Mouse (Mus musculus) neural tube, embryonic 13.5 days (tissue): ENCODE measurements around the gene Tex14. TPM values are rescaled to one million over a fixed set of nuclear protein-coding genes. Genes with fewer than 3 reads are reported as not detected.
"Not testable (repeated sequence)": the region's sequence is repeated elsewhere in the genome, so short reads cannot be mapped to it uniquely, and the experiment has no call there.

Experiments used
- ATAC-seq: fragments of 200-750 bp; cut with Nextera tagmentation; 2 replicates; pipeline ENCODE4 v1.8.0; 2017; ENCODE audit warnings: low read depth, mild to moderate bottlenecking, moderate TSS enrichment, moderate library complexity
- H3K27ac ChIP-seq: fragments of 300-500 bp; sonication (generic); replicated peaks from 2 replicates; pipeline ENCODE4 v1.5.1; 2015; ENCODE audit warnings: moderate library complexity, mild to moderate bottlenecking, inconsistent platforms
- H3K27me3 ChIP-seq: fragments of 300-500 bp; sonication (generic); 2 replicates; pipeline ENCODE4 v1.6.1; 2015; ENCODE audit warnings: mild to moderate bottlenecking, inconsistent platforms
- H3K36me3 ChIP-seq: fragments of 300-500 bp; sonication (generic); 2 replicates; pipeline ENCODE4 v1.6.1; 2015; ENCODE audit warnings: mild to moderate bottlenecking, inconsistent platforms
- H3K4me1 ChIP-seq: fragments of 300-500 bp; sonication (generic); replicated peaks from 2 replicates; pipeline ENCODE4 v1.6.1; 2015; ENCODE audit warnings: inconsistent platforms
- H3K4me2 ChIP-seq: fragments of 300-500 bp; sonication (generic); 2 replicates; pipeline ENCODE4 v1.6.1; 2015; ENCODE audit warnings: inconsistent platforms, mild to moderate bottlenecking, moderate library complexity
- H3K4me3 ChIP-seq: fragments of 300-500 bp; sonication (generic); 2 replicates; pipeline ENCODE4 v1.5.1; 2015; ENCODE audit warnings: mild to moderate bottlenecking, inconsistent platforms
- H3K9ac ChIP-seq: fragments of 300-500 bp; sonication (generic); 2 replicates; pipeline ENCODE4 v1.6.1; 2015; ENCODE audit warnings: moderate library complexity, mild to moderate bottlenecking, inconsistent platforms
- H3K9me3 ChIP-seq: fragments of 300-500 bp; sonication (generic); 2 replicates; pipeline ENCODE4 v1.6.1; 2016; ENCODE audit warnings: inconsistent platforms
- WGBS: fragments of 180-500 bp; shearing (Covaris S2); methylation state at CpG from one replicate; pipeline ENCODE4 v1.1.7; 2015; 5-methylcytosine and 5-hydroxymethylcytosine counted together
- polyA plus RNA-seq: library from polyadenylated mRNA; unstranded; fragments of >200 nt; fragmentation: Nextera tagmentation; extraction: Ambion mirVana; gene quantifications from 2 replicates; pipeline ENCODE4 v1.2.1, GENCODE M21; 2015

Gene Tex14
- polyA plus RNA-seq, 1 experiment from 2014 or later: 0.32 TPM

GRCm38 (mm10) chr11:87404111-87404853 is 583 bp upstream of the Tex14 start:
- Histone ChIP-seq H3K4me3 (peak overlapping the region; percentile 59), H3K27ac (peak overlapping the region; percentile 97), H3K9ac (peak overlapping the region; percentile 84), H3K9me3 (no peaks in the 10 kb centered on the region), H3K4me1 (peaks cover 6% of the 10 kb centered on the region), H3K4me2 (peak overlapping the region; percentile 67), H3K36me3 (no peaks in the 10 kb centered on the region), H3K27me3 (no peaks in the 10 kb centered on the region)
- ATAC-seq: peak; percentile 92
- WGBS: 2% methylated on average over 58 of the region's 58 CpGs

DNA sequence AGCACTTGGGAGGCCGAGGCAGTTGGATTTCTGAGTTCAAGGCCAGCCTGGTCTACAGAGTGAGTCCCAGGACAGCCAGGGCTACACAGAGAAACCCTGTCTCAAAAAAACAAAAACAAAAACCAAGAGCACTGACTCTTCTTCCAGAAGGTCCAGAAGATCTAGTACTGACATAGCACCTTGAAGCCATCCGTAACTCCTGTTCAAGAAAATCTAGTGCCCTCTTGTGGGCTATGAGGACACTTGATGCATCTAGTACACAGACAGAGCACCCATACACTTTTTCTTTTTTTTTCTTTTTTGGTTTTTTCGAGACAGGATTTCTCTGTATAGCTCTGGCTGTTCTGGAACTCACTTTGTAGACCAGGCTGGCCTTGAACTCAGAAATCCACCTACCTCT is 8.5 kb downstream of the Tex14 start:
- ATAC-seq, H3K36me3 ChIP-seq, H3K27ac ChIP-seq, H3K9ac ChIP-seq, H3K4me1 ChIP-seq, H3K9me3 ChIP-seq, H3K4me2 ChIP-seq, H3K4me3 ChIP-seq, H3K27me3 ChIP-seq: not testable (repeated sequence)
- 63% methylated on average over 3 of the region's 3 CpGs for WGBS

DNA sequence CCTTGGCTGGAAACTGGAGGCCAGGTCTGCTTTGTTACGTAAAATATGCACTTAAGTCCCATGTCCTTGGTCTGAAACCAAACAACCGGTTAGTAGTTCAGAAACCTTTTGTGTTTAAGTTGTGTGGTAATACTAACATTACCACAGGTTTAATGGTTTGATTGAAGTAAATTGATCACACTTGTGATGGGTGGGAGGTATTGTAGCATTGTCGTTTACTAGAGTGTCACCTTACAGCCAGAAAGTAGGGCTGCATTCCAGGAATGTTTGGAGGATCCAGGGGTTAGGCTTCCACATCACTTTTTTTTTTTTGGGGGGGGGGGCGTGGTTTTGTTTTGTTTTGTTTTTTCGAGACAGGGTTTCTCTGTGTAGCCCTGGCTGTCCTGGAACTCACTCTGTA is 11.3 kb downstream of the Tex14 start:
- no peak overlapping the region for H3K27ac ChIP-seq
- 58% methylated on average over 5 of the region's 5 CpGs for WGBS
- H3K4me2 ChIP-seq: no peak overlapping the region
- no peaks in the 10 kb centered on the region for H3K27me3 ChIP-seq
- ATAC-seq: no peak
- H3K9ac ChIP-seq: no peak overlapping the region
- H3K4me3 ChIP-seq: no peak overlapping the region
- H3K9me3 ChIP-seq: no peaks in the 10 kb centered on the region
- no peaks in the 10 kb centered on the region for H3K4me1 ChIP-seq
- no peaks in the 10 kb centered on the region for H3K36me3 ChIP-seq

- no peak overlapping the region for H3K9ac ChIP-seq
- no peaks in the 10 kb centered on the region for H3K9me3 ChIP-seq
- H3K4me1 ChIP-seq: peaks cover 18% of the 10 kb centered on the region
- H3K4me2 ChIP-seq: no peak overlapping the region
- no peaks in the 10 kb centered on the region for H3K27me3 ChIP-seq
- no peak overlapping the region for H3K4me3 ChIP-seq
- ATAC-seq: no peak
- no peaks in the 10 kb centered on the region for H3K36me3 ChIP-seq
- H3K27ac ChIP-seq: no peak overlapping the region
These were observed 16.0 kb downstream of the Tex14 start for GRCm38 (mm10) chr11:87420861-87421260.

GRCm38 (mm10) chr11:87421760-87422201 is 16.9 kb downstream of the Tex14 start:
- Histone ChIP-seq H3K27me3 (no peaks in the 10 kb centered on the region), H3K4me2 (peak overlapping the region; percentile 56), H3K9me3 (no peaks in the 10 kb centered on the region), H3K27ac (peak overlapping the region; percentile 74), H3K4me3 (peak overlapping the region; percentile 32), H3K36me3 (no peaks in the 10 kb centered on the region), H3K4me1 (peaks cover 22% of the 10 kb centered on the region), H3K9ac (peak overlapping the region; percentile 59)
- 31% methylated on average over 6 of the region's 6 CpGs for WGBS
- ATAC-seq: no peak

DNA sequence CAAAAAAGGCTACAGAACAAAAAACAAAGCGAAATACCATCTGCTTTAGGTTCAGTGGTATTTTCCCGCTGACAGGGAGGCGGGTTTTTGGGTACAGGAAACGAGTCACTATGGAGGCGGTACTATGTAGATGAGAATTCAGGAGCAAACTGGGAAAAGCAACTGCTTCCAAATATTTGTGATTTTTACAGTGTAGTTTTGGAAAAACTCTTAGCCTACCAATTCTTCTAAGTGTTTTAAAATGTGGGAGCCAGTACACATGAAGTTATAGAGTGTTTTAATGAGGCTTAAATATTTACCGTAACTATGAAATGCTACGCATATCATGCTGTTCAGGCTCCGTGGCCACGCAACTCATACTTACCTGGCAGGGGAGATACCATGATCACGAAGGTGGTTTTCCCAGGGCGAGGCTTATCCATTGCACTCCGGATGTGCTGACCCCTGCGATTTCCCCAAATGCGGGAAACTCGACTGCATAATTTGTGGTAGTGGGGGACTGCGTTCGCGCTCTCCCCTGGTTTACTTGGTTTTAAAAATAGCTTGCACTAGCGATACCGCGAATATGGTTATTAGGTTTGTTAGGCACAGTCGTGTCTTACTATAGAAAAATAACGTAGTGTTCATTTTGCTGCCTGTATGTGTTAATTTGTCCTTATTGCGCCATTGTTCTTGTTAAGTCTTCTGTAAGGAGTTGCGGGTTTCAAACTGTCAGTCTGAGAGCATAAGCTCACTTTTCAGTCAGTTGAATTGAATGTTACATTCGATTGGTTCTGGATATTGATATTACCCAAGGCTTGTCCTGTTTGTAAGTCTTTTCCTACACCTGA is 17.9 kb downstream of the Tex14 start:
- Histone ChIP-seq H3K36me3 (no peaks in the 10 kb centered on the region), H3K27me3 (no peaks in the 10 kb centered on the region), H3K4me2 (peak overlapping the region; percentile 56), H3K9me3 (no peaks in the 10 kb centered on the region), H3K27ac (peak overlapping the region; percentile 74), H3K4me3 (peak overlapping the region; percentile 32), H3K4me1 (peaks cover 24% of the 10 kb centered on the region), H3K9ac (peak overlapping the region; percentile 59)
- ATAC-seq: peak; percentile 85
- under 1% methylated on average over 26 of the region's 26 CpGs for WGBS

DNA sequence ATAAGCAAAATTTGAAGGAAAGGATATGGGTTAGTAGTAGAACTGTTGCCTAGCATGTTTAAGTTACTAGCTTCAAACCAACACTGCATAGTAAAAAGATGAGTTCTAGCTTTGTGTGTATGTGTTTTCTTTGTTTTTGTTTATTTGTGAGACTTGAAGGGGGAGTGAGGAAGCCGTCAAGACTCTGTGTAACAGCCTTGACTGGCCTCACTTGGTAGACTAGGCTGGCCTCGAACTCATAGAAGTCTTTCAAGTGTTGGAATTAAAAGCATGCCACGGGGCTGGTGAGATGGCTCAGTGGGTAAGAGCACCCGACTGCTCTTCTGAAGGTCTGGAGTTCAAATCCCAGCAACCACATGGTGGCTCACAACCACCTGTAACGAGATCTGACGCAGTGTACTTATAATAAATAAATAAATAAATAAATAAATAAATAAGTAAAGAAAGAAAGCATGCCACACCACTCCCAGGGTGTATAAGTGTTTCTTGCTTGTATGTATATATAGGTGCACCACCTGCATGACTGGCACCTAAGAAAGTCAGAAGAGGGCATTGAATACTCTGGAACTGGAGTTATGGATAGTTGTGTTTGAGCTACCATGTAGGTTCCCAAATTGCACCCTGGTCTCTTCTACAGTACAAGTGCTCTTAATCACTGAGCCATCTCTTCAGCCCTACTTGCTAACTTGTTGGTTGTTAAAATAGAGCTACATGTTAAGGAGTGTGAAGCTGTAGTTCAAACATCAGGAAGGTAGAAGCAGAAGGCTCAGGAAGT is 18.9 kb downstream of the Tex14 start:
- H3K9me3 ChIP-seq: no peaks in the 10 kb centered on the region
- no peak for ATAC-seq
- peak overlapping the region; percentile 74 for H3K27ac ChIP-seq
- peaks cover 26% of the 10 kb centered on the region for H3K4me1 ChIP-seq
- H3K4me3 ChIP-seq: no peak overlapping the region
- H3K9ac ChIP-seq: no peak overlapping the region
- H3K27me3 ChIP-seq: no peaks in the 10 kb centered on the region
- no peaks in the 10 kb centered on the region for H3K36me3 ChIP-seq
- H3K4me2 ChIP-seq: 0 out of 2 replicates have a peak overlapping the region, but pooled peaks have one; percentile 18
- 49% methylated on average over 6 of the region's 6 CpGs for WGBS

- 2% methylated on average over 7 of the region's 7 CpGs for WGBS
These were observed 21.2 kb downstream of the Tex14 start for GRCm38 (mm10) chr11:87426121-87426449.

DNA sequence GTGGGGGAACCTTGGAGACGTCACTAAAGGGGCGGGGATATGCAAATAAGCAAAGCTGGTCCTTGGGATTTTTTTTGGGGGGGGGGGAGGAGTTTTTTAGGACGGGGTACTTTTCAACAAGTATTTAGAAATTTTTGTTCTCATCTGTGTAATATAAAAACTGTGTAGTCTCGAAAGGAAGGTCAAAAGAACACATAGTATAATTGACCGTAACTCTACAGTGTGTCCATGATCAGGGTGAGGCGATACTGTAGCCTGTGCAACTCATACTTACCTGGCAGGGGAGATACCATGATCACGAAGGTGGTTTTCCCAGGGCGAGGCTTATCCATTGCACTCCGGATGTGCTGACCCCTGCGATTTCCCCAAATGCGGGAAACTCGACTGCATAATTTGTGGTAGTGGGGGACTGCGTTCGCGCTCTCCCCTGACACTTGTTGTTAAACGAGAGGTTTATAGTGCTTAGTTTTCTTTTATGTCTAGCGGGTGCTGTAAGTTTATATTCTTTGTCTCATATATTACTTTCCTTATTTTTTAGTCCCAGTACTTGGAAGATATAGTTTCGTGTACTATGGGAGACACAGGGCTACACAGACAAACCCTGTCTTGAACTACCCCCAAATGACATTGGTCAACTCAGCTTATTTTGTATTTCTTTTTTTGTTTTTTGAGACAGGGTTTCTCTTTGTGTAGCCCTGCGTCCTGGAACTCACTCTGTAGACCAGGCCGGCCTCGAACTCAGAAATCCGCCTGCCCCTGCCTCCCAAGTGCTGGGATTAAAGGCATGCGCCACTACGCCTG is 21.8 kb downstream of the Tex14 start:
- H3K36me3 ChIP-seq, H3K27me3 ChIP-seq, H3K9me3 ChIP-seq: not testable (repeated sequence)
- Histone ChIP-seq H3K4me1 (peaks cover 25% of the 10 kb centered on the region), H3K9ac (peak overlapping the region; percentile 57), H3K27ac (peak overlapping the region; percentile 74), H3K4me2 (peak overlapping the region; percentile 53), H3K4me3 (peak overlapping the region; percentile 34)
- ATAC-seq: peak; percentile 91
- under 1% methylated on average over 24 of the region's 24 CpGs for WGBS

More at GRCm38 (mm10) chr11:87426121-87426449, 21.2 kb downstream of the Tex14 start:
- Histone ChIP-seq H3K27ac (peak overlapping the region; percentile 69), H3K9ac (peak overlapping the region; percentile 57), H3K4me1 (peaks cover 26% of the 10 kb centered on the region), H3K9me3 (no peaks in the 10 kb centered on the region), H3K27me3 (no peaks in the 10 kb centered on the region), H3K4me2 (peak overlapping the region; percentile 53), H3K36me3 (no peaks in the 10 kb centered on the region), H3K4me3 (peak overlapping the region; percentile 34)
- ATAC-seq: peak; percentile 75; the same call in 1 of the 2 replicates

DNA sequence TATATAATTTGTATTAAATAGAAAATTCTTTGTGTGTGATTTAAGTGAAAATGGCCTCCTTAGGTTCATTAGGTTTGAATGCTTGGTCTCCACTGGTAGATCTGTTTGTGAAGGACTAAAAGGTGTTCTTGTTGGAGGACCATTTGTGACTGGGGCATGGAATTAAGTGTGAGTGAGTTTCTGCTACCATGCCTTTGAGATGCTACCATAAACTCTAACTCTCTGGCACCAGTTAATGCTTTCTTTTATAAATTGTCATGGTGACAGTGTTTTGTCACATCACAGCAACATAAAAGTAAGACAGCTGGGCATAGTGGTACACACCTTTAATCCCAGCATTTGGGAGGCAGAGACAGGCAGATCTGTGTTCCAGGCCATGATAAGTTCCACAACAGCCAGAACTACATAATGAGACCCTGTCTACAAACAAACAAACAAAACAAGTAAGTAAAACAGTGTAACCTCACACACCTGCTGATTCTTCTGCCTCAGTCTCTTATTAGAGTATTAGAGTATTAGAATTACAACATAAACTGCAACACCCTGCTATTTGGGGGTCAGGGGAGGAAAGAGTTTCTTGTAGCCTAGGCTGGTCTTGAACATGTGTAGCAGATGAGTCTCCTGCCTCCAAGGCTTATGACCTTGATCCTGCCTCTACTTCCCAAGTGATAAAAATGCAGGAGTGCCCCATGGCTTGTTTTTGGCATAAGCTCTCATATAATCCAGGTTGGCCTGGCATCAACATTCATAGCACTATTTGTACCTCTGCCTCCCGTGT is 22.6 kb downstream of the Tex14 start:
- Histone ChIP-seq H3K4me1 (peaks cover 20% of the 10 kb centered on the region), H3K27me3 (no peaks in the 10 kb centered on the region), H3K4me3 (no peak overlapping the region), H3K9me3 (no peaks in the 10 kb centered on the region), H3K4me2 (no peak overlapping the region), H3K9ac (no peak overlapping the region), H3K36me3 (no peaks in the 10 kb centered on the region), H3K27ac (peak overlapping the region; percentile 74)
- ATAC-seq: no peak
- 52% methylated on average over 1 of the region's 1 CpGs for WGBS
